Mouse (Mus musculus): ENCODE results near the gene Spout1.

GRCm38 (mm10) chr2:30134928-30135620 is 43.2 kb downstream of the Spout1 start:
- TF ChIP-seq CTCF (IDR thresholded peaks at IDR 0.05; ENCODE audit: low read depth) (no peak), EP300 (IDR thresholded peaks at IDR 0.05; ENCODE audit: low read depth) (no peak)

Data from liver, postnatal 0 days (tissue).